Mouse (Mus musculus) 3134 (cell line): ENCODE results near the gene Rbbp9.

ENCODE experiments used
- DNase-seq: peaks from one replicate; pipeline ENCODE4 v3.0.0-alpha.2; 2011; ENCODE audit warnings: low spot score; ENCODE audit not compliant: insufficient read length; ENCODE audit errors: extremely low read depth

Rbbp9 gene

DNA sequence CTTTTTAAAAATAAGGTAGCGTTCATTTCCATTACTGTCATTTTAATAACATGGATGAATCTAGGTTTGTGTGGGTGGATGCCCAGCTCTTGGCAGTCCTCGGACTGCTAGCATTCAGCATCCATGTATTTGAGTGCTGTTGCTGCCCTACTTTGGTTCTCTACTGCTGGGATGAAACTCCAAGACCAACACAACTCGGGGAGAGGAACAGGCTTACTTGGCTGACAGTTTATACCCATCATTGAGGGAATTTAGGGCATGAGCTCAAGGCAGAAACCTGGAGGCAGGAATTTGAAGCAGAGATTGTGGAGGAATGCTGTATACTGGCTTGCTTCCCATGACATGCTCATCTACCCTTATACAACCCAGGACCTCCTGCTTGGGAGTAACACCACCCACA lies 36.0 kb downstream of the Rbbp9 start:
- DNase-seq, result no peak

DNA sequence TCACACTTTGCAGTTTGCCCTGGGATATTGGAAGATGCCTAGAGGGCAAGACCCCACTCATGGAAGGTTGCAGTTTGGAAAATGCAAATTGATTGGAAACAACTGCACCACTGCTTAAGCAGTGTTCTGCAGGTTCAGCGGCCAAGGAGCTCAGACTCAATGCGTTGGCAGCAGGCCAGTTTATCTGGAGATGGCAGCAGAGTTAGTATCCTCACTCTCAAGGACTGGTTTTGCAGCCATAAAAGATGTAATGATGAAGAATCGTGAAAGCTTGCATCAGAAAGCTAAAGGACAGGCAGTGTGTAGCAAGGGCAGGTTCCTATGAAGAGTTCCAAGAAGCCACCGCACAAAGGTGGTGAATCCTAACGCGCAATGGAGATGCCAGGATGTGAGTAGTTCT lies 48.5 kb downstream of the Rbbp9 start:
- no peak for DNase-seq
